Mouse (Mus musculus): ENCODE measurements at regions not wholly inside any gene's neighbourhood (a gene's known extent, or its start where the extent isn't known, plus 50 kb on each side); places are given as distances from the start of the nearest gene placed in this dataset.

- H3K36me3 ChIP-seq (ENCODE audit: control insufficient read depth, insufficient read depth, low read length) = no peaks in the 10 kb centered on the region
- no peaks in the 10 kb centered on the region for H3K27me3 ChIP-seq (ENCODE audit: control insufficient read depth, insufficient read depth, low read length)
- no peak for DNase-seq (ENCODE audit: low spot score)
- H3K27ac ChIP-seq (ENCODE audit: low read depth, low read length) = no peak overlapping the region
- H3K9ac ChIP-seq (ENCODE audit: low read depth, low read length) = no peak overlapping the region
- no peak overlapping the region for H3K4me2 ChIP-seq (replicated peaks; ENCODE audit: low read depth, low read length)
- no peak for ATAC-seq (ENCODE audit: low FRiP score)
- H3K4me1 ChIP-seq (replicated peaks; ENCODE audit: control insufficient read depth, insufficient read depth, low read length) = no peaks in the 10 kb centered on the region
- WGBS = 60% methylated on average over 10 of the region's 10 CpGs
- no peak overlapping the region for H3K4me3 ChIP-seq (ENCODE audit: low read depth, low read length)
- no peaks in the 10 kb centered on the region for H3K9me3 ChIP-seq (ENCODE audit: control insufficient read depth, low read length)
These were observed 123.0 kb upstream of the Ap5m1 start for GRCm38 (mm10) chr14:48942882-48943281.

GRCm38 (mm10) chr14:48930886-48931285 lies 135.0 kb upstream of the Ap5m1 start:
- no peaks in the 10 kb centered on the region for H3K27me3 ChIP-seq (ENCODE audit: control insufficient read depth, insufficient read depth, low read length)
- 90% methylated on average over 9 of the region's 9 CpGs for WGBS
- no peak for ATAC-seq (ENCODE audit: low FRiP score)
- no peaks in the 10 kb centered on the region for H3K4me1 ChIP-seq (replicated peaks; ENCODE audit: control insufficient read depth, insufficient read depth, low read length)
- H3K9me3 ChIP-seq (ENCODE audit: control insufficient read depth, low read length) = no peaks in the 10 kb centered on the region
- H3K4me3 ChIP-seq (ENCODE audit: low read depth, low read length) = no peak overlapping the region
- no peak for DNase-seq (ENCODE audit: low spot score)
- H3K27ac ChIP-seq (ENCODE audit: low read depth, low read length) = no peak overlapping the region
- H3K36me3 ChIP-seq (ENCODE audit: control insufficient read depth, insufficient read depth, low read length) = no peaks in the 10 kb centered on the region
- no peak overlapping the region for H3K4me2 ChIP-seq (replicated peaks; ENCODE audit: low read depth, low read length)
- H3K9ac ChIP-seq (ENCODE audit: low read depth, low read length) = no peak overlapping the region

- Histone ChIP-seq H3K9ac (ENCODE audit: low read depth, low read length) (no peak overlapping the region), H3K4me1 (replicated peaks; ENCODE audit: control insufficient read depth, insufficient read depth, low read length) (no peaks in the 10 kb centered on the region), H3K4me3 (ENCODE audit: low read depth, low read length) (no peak overlapping the region), H3K9me3 (ENCODE audit: control insufficient read depth, low read length) (no peaks in the 10 kb centered on the region), H3K36me3 (ENCODE audit: control insufficient read depth, insufficient read depth, low read length) (no peaks in the 10 kb centered on the region), H3K4me2 (replicated peaks; ENCODE audit: low read depth, low read length) (no peak overlapping the region), H3K27me3 (ENCODE audit: control insufficient read depth, insufficient read depth, low read length) (no peaks in the 10 kb centered on the region), H3K27ac (ENCODE audit: low read depth, low read length) (no peak overlapping the region)
- WGBS = 56% methylated on average over 1 of the region's 1 CpGs
- no peak for ATAC-seq (ENCODE audit: low FRiP score)
- no peak for DNase-seq (ENCODE audit: low spot score)
These were observed 140.0 kb upstream of the Ap5m1 start for GRCm38 (mm10) chr14:48925870-48926269.

DNA sequence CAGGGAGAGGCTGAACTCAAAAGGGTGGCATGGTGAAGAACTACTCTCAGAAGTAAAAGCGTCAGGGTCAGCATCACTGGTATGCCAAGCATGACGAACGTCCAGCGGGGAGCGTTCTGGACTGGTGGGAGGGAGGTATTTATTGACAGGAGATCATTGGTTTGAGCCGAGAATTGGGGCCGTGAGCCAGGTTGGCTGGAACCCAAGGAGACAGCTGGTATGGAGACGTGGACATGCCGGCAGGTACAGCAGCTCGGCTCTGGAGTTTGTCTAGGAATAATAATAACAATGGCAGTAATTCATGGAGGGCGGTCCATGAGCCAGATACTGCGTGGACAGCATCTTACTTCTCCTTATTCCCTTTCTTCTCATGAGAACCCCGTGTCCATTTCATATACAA lies 156.5 kb upstream of the Ap5m1 start:
- Histone ChIP-seq H3K4me1 (replicated peaks; ENCODE audit: control insufficient read depth, insufficient read depth, low read length) (no peaks in the 10 kb centered on the region), H3K4me2 (replicated peaks; ENCODE audit: low read depth, low read length) (no peak overlapping the region), H3K27ac (ENCODE audit: low read depth, low read length) (no peak overlapping the region), H3K36me3 (ENCODE audit: control insufficient read depth, insufficient read depth, low read length) (no peaks in the 10 kb centered on the region), H3K9me3 (ENCODE audit: control insufficient read depth, low read length) (no peaks in the 10 kb centered on the region), H3K4me3 (ENCODE audit: low read depth, low read length) (no peak overlapping the region), H3K9ac (ENCODE audit: low read depth, low read length) (no peak overlapping the region), H3K27me3 (ENCODE audit: control insufficient read depth, insufficient read depth, low read length) (no peaks in the 10 kb centered on the region)
- WGBS = 83% methylated on average over 13 of the region's 13 CpGs
- ATAC-seq (ENCODE audit: low FRiP score) (no peak), DNase-seq (ENCODE audit: low spot score) (no peak)

DNA sequence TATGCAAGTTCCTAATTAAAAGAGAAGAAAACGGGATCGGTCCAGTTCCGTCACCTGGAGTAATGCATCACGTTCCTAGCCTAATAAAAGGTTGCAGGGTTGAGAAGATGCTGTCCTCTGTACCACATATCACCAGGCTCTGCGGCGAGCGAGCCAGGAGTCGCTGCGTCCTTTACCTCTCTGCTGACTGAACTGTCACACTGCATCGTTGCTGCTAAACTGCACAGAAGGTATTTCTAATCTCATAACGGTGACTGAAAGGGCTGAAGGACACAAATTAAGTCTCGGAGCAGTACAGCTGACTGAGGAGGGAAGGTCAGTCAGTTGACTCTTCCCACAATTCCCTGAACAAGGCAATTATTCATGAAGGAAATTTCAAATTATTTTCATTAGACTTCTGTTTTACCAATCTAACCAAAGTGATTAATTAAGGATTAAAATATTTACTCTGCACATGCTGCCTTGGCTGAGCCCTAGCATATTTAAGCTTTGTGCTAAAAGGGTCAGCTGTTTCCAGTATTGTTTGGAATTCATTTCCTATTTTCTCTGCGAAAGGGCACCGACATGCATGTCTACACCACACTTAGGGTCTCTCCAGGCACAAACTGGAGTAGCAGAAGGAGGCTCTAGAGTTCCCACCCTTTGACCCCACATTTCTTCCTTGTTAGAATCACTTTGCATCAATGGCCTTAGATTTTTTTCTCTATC lies 157.8 kb upstream of the Ap5m1 start:
- H3K4me2 ChIP-seq (replicated peaks; ENCODE audit: low read depth, low read length) = no peak overlapping the region
- no peaks in the 10 kb centered on the region for H3K4me1 ChIP-seq (replicated peaks; ENCODE audit: control insufficient read depth, insufficient read depth, low read length)
- no peaks in the 10 kb centered on the region for H3K36me3 ChIP-seq (ENCODE audit: control insufficient read depth, insufficient read depth, low read length)
- no peak overlapping the region for H3K4me3 ChIP-seq (ENCODE audit: low read depth, low read length)
- H3K27me3 ChIP-seq (ENCODE audit: control insufficient read depth, insufficient read depth, low read length) = no peaks in the 10 kb centered on the region
- H3K27ac ChIP-seq (ENCODE audit: low read depth, low read length) = no peak overlapping the region
- DNase-seq (ENCODE audit: low spot score) (no peak), ATAC-seq (ENCODE audit: low FRiP score) (no peak)
- no peak overlapping the region for H3K9ac ChIP-seq (ENCODE audit: low read depth, low read length)
- no peaks in the 10 kb centered on the region for H3K9me3 ChIP-seq (ENCODE audit: control insufficient read depth, low read length)
- 78% methylated on average over 14 of the region's 14 CpGs for WGBS

GRCm38 (mm10) chr14:48907403-48907973 lies 158.4 kb upstream of the Ap5m1 start:
- WGBS = 80% methylated on average over 6 of the region's 6 CpGs
- Histone ChIP-seq H3K4me2 (replicated peaks; ENCODE audit: low read depth, low read length) (no peak overlapping the region), H3K36me3 (ENCODE audit: control insufficient read depth, insufficient read depth, low read length) (no peaks in the 10 kb centered on the region), H3K27me3 (ENCODE audit: control insufficient read depth, insufficient read depth, low read length) (no peaks in the 10 kb centered on the region), H3K4me3 (ENCODE audit: low read depth, low read length) (no peak overlapping the region), H3K9ac (ENCODE audit: low read depth, low read length) (no peak overlapping the region), H3K4me1 (replicated peaks; ENCODE audit: control insufficient read depth, insufficient read depth, low read length) (no peaks in the 10 kb centered on the region), H3K27ac (ENCODE audit: low read depth, low read length) (no peak overlapping the region), H3K9me3 (ENCODE audit: control insufficient read depth, low read length) (no peaks in the 10 kb centered on the region)
- no peak for ATAC-seq (ENCODE audit: low FRiP score)
- DNase-seq (ENCODE audit: low spot score) = no peak

DNA sequence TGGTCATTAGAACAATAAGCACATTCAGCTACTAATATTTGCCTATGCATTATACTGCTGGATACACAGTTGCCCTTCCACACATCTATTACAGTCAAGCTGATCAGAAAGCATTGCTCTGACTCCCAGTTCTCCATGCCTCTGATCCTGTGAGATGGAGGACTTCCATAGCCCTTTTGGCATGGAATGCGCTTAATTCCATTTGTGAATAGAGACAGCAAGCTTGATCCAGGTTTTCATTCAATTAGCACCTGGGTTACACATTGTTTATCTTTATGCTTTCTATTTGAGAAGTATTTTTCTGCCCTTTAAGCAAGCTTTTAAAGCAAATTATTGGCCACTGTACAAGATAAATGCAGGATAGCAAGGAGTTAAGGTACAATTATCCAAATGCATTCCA lies 158.9 kb upstream of the Ap5m1 start:
- Histone ChIP-seq H3K27ac (ENCODE audit: low read depth, low read length) (no peak overlapping the region), H3K36me3 (ENCODE audit: control insufficient read depth, insufficient read depth, low read length) (no peaks in the 10 kb centered on the region), H3K4me2 (replicated peaks; ENCODE audit: low read depth, low read length) (no peak overlapping the region), H3K4me3 (ENCODE audit: low read depth, low read length) (no peak overlapping the region), H3K27me3 (ENCODE audit: control insufficient read depth, insufficient read depth, low read length) (no peaks in the 10 kb centered on the region), H3K9me3 (ENCODE audit: control insufficient read depth, low read length) (no peaks in the 10 kb centered on the region), H3K9ac (ENCODE audit: low read depth, low read length) (no peak overlapping the region), H3K4me1 (replicated peaks; ENCODE audit: control insufficient read depth, insufficient read depth, low read length) (no peaks in the 10 kb centered on the region)
- DNase-seq (ENCODE audit: low spot score) (no peak), ATAC-seq (ENCODE audit: low FRiP score) (no peak)
- WGBS = 97% methylated on average over 1 of the region's 1 CpGs

DNA sequence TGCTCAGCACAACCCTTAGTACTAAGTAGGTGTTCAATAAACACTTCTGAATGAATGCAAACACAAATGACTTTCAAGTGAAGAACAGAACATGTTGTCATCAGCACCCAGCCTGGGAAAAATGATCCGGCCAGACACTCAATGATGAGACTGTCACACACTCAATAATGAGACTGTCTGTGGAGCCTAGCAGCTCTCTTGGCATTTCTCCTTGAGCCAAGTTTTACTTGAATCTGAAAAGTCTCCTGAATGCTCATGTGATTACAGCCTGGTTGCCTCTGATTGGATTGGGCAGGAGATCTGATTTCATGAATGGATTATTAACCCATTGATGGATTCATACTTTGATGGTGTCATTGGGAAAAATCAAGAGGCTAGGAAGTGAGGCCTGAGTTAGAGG lies 161.3 kb upstream of the Ap5m1 start:
- no peak for ATAC-seq (ENCODE audit: low FRiP score)
- H3K4me3 ChIP-seq (ENCODE audit: low read depth, low read length) = no peak overlapping the region
- WGBS = 93% methylated on average over 1 of the region's 1 CpGs

GRCm38 (mm10) chr14:48903526-48903925 lies 162.4 kb upstream of the Ap5m1 start:
- ATAC-seq (ENCODE audit: low FRiP score) (no peak), DNase-seq (ENCODE audit: low spot score) (no peak)
- H3K27ac ChIP-seq (ENCODE audit: low read depth, low read length) = no peak overlapping the region
- H3K9ac ChIP-seq (ENCODE audit: low read depth, low read length) = no peak overlapping the region
- no peak overlapping the region for H3K4me2 ChIP-seq (replicated peaks; ENCODE audit: low read depth, low read length)
- 50% methylated on average over 5 of the region's 5 CpGs for WGBS
- H3K36me3 ChIP-seq (ENCODE audit: control insufficient read depth, insufficient read depth, low read length) = no peaks in the 10 kb centered on the region
- no peak overlapping the region for H3K4me3 ChIP-seq (ENCODE audit: low read depth, low read length)
- no peaks in the 10 kb centered on the region for H3K4me1 ChIP-seq (replicated peaks; ENCODE audit: control insufficient read depth, insufficient read depth, low read length)
- H3K9me3 ChIP-seq (ENCODE audit: control insufficient read depth, low read length) = no peaks in the 10 kb centered on the region
- H3K27me3 ChIP-seq (ENCODE audit: control insufficient read depth, insufficient read depth, low read length) = no peaks in the 10 kb centered on the region

More for the DNA sequence above, 161.3 kb upstream of the Ap5m1 start:
- Histone ChIP-seq H3K27me3 (ENCODE audit: control insufficient read depth, insufficient read depth, low read length) (no peaks in the 10 kb centered on the region), H3K9ac (ENCODE audit: low read depth, low read length) (no peak overlapping the region), H3K4me1 (replicated peaks; ENCODE audit: control insufficient read depth, insufficient read depth, low read length) (no peaks in the 10 kb centered on the region), H3K27ac (ENCODE audit: low read depth, low read length) (no peak overlapping the region), H3K36me3 (ENCODE audit: control insufficient read depth, insufficient read depth, low read length) (no peaks in the 10 kb centered on the region), H3K4me2 (replicated peaks; ENCODE audit: low read depth, low read length) (no peak overlapping the region), H3K9me3 (ENCODE audit: control insufficient read depth, low read length) (no peaks in the 10 kb centered on the region)
- DNase-seq (ENCODE audit: low spot score) = no peak

Data from hindbrain, embryonic 11.5 days (tissue).